Mouse (Mus musculus): ENCODE measurements around the gene Cox6a1.

- no peak for TF ChIP-seq CTCF (IDR thresholded peaks at IDR 0.05; ENCODE audit: insufficient read depth, low read depth, low read length)
- TF ChIP-seq POLR2A (IDR thresholded peaks at IDR 0.05; ENCODE audit: insufficient read depth, low read depth, low read length) = no peak
These were observed 24.8 kb upstream of the Cox6a1 start for GRCm38 (mm10) chr5:115373441-115374203.
